Mouse (Mus musculus) left cerebral cortex, adult 8-10 months (tissue): ENCODE measurements around the gene Nt5c1a. TPM values are rescaled to one million over a fixed set of nuclear protein-coding genes. Genes with fewer than 3 reads are reported as not detected.
A peak's percentile ranks its signal among the peaks of the same experiment; 100 is the strongest.
"Not testable (repeated sequence)": the region's sequence is repeated elsewhere in the genome, so short reads cannot be mapped to it uniquely, and the experiment has no call there.

Source experiments
- DNase-seq, 2 experiments: peaks; one replicate each; pipeline ENCODE4 v3.0.0; 2022; ENCODE audit warnings: low spot score in 2 of 2
- total RNA-seq, 4 experiments: library from RNA; stranded (reverse); gene quantifications; 2 replicates each; pipeline ENCODE4 v1.2.4; 2022

Nt5c1a gene
- total RNA-seq, result 10 to 100 TPM; 10.1 to 14.5 (median 12.5) TPM

DNA sequence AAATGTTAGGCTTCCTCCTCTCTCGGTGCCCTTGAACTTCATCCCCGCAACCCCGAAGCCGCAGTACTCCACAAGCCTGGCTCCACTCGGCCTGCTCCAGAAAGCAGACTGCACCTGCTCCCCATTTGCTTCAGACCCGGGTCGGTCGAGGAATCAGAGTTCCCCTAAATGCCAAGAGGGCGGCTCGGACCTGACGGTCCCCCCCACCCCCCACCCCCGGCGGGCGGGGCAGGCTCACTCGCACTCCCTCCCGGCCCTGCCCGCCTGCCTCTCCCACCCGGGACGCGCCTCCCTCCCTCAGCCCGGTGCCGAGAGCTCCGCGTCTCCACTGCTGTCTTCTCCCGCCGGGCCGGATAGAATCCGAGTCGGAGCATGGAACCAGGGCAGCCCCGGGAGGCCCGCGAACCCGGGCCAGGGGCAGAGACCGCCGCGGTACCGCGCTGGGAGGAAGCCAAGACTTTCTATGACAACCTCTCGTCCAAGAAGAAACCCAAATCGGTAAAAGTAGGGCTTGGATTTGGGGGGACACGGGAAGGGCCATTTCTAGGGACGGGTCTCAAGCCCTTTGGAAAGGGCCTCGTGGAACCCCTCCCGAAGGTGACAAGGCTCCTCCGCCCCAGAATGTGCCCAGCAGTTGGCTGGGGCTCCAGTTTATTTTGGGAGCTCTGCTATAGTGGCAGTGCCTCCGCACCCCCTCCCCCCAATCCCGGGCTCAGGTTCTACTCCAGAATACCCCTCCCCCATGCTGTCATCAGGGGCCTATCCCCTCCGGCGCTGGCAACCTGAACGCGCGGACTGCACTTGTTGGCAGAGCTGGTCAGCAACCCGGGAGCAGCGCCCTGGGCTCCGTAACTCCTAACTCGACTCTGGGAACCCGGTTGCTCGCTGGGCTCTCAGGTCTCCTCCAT is at the start of gene Nt5c1a:
Gene Nt5c1a (plus strand): TSS at position 319 of the 908 bp plus-strand sequence.
- peak in 1 of 2 experiments; percentile 36 for DNase-seq

DNA sequence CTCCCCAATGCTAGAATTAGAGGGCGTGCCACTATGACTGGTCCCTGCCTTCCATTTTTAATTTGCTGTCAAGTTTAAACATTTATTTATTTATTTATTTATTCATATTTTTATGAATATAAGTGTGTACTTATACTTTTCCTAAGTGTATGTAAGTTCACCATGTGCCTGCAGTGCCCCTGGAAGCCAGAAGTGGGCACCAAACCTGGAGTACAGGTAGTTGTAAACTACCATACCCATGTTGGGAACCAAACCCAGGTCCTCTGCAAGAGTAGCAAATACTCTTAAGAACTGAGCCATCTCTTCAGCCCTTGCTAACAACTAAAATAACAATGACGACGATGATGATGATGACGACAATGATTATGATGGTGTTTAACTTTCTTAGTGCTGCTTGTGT is 49.3 kb upstream of the Nt5c1a start:
- DNase-seq, result no peak

DNA sequence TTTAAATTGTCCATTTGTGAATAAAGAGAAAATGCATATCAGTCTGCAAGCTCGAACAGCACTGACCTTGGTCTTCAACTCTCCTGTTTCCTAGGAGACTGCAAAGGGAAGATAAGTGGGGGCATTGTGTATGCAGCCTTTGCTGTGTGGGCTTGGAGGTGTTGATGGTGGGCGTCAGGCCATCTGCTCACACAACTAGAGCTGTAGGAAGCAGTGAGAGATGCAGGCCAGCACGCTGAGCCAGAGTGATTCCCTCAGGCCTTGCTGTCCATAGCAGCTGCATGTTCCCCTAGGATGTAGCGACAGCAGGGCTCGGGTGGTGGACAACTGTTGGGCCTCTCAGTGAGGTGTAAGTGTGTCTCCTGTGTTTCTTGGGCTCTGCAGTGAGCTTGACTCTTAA is 48.3 kb upstream of the Nt5c1a start:
- DNase-seq, result peak; percentile 32 to 89

DNA sequence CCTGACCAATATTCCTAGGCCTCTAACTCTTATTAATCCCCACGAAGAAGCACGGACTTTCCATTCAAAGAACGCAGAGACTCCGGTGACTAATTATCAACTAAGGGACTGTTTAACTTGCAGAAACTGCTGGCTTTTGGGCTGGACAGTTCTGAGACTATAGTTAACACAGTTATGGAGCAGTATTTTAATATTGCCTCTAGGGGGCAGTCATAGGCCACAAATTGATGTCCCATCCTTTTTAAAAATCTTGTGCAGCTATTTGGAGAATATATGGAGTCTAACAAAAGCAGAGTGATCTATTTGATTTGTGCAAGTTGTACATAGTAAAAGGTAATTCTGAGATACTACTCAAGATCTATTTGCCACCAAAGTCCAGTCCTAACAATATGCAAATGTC is 46.3 kb upstream of the Nt5c1a start:
- DNase-seq, result no peak

DNA sequence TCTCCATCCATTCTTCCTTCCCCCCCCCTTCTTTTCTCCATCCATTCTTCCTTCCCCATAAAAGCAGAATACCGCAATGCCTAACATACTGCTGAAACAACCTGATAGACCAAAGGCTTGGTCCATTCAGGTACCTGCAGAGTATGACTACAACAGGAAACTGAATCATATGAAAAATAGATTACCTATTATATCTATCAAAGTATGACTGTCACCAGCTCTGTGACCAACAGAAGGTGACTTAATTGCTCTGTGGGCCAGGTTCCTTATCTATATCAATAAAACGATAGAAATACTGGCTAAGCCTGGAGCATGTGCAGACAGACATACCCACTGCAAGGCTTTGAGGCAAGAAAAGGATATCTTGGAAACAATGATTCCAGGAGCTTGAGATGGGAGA is 45.9 kb upstream of the Nt5c1a start:
- no peak for DNase-seq

DNA sequence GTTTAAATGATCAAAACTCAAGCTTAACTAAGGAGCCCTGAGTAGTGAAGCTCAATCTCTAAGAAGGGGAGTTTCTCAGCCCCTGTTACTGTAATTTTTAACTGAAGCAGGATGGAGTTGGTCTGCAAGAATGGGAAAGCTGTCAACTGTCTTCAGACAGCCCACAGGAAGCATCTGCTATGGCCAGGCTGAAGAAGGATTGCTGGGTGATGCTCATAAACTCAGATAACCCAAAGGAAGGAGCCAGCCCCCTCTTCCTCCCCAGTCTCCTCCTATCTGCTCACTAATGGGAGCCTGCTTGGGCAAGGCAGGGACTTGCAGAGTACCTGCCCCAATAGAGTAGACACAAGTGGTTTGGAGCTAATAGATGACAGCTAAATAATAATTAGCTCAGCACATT is 45.5 kb upstream of the Nt5c1a start:
- DNase-seq, result no peak

DNA sequence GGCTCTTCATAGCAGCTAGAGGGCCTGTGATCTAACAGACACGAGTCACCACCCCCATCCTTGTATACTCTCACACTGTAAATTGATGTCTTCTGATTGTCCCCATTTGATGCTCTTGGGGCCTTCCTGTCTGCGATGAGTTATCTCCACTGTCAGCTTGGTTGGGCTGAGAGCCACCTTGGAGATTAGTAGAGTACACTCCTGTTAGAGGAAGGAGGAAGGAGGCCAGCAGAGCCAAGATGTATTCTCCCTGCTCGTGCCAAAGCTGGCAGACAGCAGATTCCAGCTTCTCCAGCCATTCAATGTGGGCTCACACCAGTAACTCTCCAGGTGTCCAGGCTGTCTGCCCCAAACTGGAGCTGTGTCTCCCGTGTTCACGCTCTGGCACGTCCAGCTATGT is 40.7 kb upstream of the Nt5c1a start:
- DNase-seq, result no peak

DNA sequence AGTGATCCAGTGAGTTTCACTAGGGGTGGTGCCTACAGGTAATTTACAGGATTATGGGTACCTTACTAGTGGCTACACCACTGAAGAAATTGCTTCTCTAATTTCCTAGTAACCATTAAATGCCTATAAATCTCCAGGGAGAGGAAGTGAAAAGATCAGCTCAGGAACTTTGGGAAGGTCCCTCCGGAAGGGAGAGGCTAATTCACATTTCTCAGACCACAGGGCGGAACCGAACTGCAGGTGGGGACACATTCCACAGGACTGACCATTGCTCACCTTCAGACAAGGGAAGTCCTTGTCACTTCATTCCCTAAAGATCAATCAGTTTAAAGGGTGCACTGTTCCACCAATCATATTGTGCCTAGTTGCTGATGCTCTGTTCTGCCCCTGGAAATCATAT is 40.1 kb upstream of the Nt5c1a start:
- DNase-seq, result not testable (repeated sequence)

DNA sequence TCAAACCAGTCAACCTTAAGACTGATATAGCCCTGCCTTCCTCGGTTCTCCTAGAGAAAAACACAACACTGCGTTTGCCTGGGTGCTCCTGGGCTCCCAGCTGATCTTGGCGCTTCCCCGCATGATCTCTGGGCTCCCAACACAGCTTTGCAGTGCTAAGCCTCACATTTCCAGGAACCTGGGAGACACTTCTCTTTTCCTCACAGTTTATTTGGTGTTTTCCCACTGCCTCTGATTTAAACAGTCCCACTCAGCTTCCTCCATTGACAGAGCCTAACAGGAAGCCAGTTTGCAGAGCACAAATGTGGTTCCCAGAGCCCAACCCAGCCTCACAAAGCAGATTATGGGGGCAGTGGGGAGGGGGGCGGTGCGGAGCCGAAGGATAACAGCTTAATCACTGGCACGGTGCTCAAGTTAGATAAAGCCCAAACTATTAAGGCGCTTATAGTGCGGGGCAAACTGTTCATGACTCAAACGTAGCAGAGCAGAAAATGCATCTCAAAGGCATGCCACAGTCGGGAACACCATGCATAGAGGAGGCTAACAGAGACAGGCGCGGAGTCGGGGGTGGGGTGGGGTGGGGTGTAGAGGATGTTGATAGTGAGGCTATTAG is 38.9 kb upstream of the Nt5c1a start:
- DNase-seq, result no peak

DNA sequence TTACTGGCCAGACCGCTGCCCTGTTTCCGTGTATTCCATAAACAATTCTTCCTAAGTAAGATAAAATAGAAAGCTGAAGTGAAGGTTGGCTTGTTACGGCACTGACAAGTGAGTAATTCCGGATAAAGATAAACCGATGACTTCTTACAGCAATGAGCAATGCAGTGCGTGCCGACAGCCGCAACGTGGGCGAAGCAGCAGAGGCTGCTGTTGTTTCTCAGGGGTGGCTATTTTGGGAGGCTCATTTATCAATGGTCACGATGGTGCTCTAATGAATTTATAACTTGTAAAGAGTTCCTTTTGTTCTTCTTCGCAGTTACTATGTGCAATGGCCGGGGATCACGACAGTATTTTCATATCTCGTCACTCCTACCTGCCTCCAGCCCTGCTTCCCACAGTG is 37.1 kb upstream of the Nt5c1a start:
- peak in 1 of 2 experiments; percentile 78 for DNase-seq

DNA sequence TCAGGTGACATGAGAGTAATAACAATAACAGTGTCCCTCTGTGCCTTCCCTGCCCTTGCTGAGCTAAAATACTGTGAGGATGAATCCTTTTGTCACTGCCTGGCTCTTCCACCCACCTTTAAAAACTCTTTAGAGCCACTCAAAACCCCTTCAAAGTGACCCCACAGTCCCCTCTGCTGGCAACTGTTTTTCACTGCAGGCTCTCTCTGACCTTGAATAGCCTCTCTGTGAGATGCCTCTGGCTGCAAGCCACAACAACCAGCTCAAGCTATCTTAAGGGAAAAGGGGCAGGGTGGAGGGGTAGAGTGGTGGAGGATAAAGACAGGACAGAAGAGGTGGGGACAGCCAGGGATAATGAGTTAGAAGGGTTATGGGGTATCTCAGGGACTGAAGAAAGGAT is 29.5 kb upstream of the Nt5c1a start:
- DNase-seq, result no peak

DNA sequence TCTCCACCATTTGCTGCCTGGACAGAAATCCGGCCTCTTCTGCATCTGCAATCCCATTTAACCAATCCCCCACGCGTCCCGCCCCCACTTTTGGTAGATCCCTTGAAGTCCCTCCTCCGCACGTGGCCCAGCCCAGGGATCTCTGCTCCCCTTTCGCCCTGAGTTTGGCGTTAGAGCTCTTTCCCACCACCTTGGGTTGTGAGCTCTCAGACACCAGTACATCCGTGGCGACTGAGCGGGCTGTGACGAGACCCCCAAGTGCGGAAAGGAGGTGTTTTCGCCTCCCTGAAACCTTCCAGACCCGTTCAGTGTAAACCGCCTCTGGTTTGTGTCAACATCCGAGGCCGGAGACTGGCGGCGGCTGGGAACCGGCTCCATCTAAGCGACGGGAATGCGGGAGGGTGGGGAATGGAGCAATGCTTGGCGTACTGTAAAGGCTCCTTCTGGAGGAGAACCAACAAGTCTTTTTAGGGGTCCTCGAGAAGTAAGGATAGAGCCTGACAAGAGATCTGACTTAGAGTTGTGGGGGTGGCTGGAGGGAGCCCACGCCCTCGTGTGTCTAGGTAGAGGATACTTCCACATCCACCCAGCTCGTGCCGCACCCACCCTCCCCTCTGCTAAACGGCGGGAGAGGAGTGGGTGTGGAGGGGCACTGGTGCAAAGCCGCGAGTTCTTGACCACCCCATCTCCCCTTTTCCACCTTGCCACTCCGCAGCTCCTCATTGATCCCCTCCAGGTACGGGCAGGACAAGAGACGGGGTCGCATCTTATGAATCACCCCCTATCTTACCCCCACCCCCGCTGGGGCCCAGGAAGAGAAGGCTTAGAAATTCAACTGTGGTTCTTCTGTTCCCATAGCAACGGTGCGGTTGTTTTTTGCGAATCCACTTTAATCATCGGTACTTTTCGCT is 18.7 kb upstream of the Nt5c1a start, which contains the start of gene Hpcal4:
Gene Hpcal4 (plus strand): TSS at position 900 of the 911 bp plus-strand sequence.
- DNase-seq, result peak; percentile 43 to 71

DNA sequence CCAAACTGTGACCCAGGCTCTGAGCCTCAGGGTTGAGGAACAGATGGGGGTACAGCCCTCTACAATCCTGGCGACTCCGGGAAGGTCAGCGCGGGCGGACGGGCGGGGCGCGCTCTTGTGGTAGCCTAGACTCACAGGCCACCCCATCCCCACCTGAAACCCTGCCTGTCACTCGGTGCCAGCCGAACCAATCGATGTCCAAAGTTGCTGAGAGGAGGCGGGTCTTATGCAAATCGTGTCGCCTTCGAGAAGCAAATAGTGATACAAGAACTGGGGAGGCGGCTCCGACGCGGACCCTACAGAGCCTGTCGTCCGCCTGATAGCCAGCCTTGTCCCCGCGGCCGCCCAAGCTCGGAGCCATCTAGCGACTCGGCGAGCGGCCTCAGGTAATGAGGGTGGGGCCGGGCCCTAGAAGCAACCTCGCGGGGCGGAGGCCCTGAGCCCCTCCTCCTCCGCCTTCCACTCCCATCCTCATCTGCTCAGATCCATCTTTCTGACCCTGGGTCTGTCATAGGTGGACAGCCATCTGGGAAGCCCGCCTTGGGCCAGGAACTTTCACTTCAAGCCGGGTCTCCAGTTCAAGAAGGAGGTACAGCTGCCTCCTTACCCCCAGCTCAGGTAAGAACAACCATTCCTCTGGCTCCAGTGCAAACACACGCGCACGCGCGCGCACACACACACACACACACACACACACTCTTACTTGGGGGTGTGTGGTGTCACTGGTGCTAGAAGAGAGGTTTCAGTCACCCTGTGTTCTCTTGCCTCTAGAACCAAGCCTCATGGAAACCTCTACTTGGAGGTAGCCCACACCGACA is 17.9 kb upstream of the Nt5c1a start:
- peak; percentile 90 to 93 for DNase-seq

DNA sequence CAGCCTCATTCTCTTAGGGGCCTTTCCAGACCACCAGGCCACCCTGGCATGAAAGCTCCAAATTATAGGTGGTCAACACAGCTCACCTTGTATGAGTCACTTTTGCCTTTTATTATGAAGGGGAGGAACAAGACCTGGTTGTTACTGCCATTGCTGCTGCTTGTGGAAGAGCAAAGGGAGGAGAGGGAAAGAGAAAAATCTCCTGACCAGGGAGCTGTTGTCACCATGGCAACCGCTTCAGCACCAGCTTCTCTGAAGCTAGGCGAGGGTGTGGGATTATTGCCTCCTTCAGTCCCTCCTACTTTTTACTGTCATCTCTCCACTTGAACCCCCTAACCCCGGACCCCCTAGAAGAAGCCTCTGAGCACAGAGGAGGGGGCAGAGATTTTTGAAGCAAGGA is 16.5 kb upstream of the Nt5c1a start:
- DNase-seq, result peak in 1 of 2 experiments; percentile 55

DNA sequence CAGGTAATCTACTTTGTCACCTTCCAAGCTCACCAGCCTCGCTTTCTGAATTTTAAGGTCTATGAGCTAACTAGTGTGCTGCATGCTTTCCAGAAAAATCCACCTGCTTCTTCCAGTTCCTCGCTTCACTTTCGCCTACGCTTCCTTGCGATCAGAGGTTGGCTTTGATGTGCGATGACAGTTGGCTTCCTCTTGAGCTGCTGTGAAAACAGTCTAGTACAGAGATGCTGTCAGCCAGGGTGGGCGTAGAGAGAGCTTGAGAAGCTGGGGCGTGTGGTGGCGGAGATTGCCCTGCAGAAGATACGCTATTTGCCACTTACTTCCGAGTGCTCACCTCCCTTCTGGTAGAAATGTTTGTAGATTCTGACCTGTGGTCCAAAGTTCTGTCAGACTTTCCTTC is 9.0 kb upstream of the Nt5c1a start:
- peak; percentile 31 to 71 for DNase-seq

DNA sequence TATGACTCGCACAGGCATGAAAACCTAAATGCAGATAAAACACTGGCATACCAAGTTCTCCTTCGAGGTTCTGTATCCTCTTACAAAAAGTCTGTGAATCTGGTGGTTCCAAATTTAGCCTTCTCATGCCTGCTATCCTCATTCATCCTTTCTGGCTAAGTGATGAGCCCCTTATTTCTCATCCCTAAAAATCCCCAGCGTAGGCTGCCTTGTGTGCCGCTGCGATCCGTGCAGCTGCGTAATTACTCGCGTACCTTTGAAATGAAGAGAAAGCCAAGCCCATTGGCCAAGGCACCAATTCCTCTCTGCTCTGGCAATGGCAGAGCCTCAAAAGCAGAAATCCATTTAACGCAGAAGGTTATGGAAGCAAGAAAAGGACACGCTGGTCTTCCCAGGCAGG is 7.5 kb upstream of the Nt5c1a start:
- DNase-seq, result no peak

DNA sequence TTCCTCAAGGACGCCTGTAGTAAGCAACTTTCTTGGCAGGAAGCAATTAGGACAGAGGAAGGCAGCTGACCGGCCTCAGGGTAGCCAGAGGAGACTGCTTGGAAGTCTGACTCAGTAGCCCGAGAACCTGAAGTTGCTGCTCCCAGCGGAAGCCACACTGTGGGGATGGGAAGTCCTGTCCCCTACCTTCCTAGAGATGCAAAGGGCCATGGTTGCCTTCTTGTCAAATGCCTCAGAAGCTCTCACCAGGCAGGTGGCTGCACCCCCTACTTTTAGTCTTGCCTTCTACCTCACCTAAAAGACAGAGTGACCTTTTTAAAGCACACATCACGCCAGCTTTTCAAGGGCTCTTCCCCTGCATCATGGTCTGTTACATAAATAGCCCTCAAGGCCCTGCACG is 4.6 kb upstream of the Nt5c1a start:
- DNase-seq, result no peak

DNA sequence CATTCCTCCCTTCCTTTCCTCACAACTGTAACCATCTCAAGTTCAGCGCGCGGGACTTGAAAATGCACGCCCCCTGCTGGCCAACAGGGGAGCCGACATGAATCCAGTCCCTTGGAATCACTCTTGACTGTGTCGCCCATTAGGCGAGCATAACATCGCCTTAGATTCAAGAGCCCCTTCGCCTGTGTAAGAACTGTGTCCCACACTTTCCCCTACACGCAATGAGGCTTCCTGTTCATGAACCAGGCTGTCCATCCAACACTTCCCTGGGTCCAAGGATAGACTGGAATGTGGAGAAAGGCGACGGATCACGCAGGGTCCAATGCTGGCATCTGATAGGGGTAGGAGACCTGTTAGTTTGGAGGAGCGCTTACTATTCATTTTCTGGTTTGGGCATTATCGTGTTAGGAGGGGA is 526 bp upstream of the Nt5c1a start:
- peak; percentile 27 to 59 for DNase-seq

DNA sequence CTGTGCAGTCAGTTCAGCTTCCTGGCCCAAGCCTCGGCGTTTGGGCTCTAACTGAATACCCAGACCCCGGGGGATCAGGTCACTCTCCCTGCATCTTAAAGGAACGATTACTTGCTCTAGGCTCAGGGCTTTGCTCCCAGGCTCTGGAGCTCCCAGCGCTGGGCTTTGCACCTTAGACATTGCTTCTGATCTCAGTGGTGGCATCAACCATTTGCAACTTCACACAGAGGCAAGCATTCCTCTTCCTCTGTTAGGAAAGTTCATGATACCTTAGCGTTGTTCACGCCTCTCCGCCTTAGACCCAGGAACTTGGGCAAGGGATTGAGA is 753 bp downstream of the Nt5c1a start:
- DNase-seq, result no peak

DNA sequence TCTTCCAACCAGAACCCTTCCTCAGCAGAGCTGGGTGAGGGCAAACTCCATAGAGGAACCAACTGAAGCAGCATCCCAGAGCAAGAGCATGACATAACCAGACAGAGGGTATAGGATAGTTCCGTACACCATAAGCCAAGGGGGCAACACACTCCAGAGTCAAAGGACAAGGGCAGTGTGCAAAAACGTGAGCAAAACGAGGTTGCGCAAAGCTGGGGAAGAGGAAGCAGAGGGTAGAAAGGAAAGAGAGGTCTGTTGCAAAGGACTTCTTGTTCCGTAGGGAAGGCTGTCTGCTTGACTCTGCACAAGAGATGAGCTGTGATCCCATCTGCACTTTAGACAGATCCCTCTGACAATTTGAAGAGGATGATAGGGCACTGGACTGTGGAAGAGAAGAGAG is 6.0 kb downstream of the Nt5c1a start:
- no peak for DNase-seq

DNA sequence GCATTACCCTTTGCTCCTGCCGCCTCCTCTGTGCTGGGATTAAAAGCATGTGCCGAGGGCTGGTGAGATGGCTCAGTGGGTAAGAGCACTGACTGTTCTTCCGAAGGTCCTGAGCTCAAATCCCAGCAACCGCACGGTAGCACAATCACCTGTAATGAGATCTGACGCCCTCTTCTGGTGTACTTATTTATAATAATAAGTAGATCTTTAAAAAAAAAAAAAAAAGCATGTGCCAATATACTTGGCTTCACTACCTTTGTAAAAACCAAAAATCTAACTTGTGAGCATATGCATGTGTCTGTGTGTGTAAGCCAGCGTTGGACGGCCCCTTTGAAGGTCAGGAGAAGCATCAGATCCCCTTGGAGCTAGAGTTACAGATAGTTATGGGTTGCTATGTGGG is 9.7 kb downstream of the Nt5c1a start:
- DNase-seq, result no peak
